Mouse (Mus musculus) MN1 (cell line): Measurements from ENCODE around the gene Actl11.
A peak's percentile ranks its signal among the peaks of the same experiment; 100 is the strongest.

ENCODE experiments used
- DNase-seq: peaks from one replicate; pipeline ENCODE4 v3.0.0-alpha.2; 2016; ENCODE audit warnings: low spot score

Actl11 gene

DNA sequence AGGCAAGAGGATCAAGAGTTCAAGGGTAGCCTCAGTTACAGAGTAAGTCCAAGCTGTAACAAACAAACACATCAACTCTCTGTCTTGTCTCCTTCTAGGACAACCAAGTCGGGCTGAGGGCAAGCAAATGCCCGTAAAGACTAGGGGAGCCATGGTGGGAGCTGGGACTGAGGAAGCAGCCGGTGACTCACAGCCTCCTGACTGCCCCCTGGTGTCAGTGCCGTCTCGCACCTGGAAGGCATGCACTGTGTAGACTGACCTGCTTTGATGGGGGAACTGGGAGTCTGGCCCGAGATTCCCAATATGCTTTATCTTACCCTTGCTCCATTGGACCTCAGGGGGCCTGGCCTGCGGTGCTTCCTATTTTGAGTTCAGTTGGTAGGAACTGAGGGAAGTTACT lies 5.2 kb upstream of the Actl11 start:
- DNase-seq: no peak

DNA sequence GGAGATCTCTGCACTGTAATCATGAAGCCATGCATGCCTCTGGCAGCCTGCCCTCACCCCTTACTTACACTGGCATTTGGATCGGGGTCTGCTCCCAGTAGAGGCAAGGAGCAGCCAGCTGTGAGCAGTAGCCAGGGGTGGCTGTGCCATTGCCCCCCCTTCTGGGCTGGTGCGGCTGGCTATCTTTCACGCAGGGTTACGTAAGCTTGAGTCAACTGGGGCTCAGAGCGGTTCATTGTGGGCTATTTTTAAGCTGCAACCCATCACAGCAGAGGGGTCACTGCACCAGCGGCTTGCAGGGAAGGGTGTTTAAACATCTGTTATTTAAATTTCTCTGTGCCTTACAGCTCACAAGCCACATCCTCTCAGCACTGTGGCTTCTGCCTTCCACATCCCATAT lies 4.3 kb upstream of the Actl11 start:
- DNase-seq: no peak

DNA sequence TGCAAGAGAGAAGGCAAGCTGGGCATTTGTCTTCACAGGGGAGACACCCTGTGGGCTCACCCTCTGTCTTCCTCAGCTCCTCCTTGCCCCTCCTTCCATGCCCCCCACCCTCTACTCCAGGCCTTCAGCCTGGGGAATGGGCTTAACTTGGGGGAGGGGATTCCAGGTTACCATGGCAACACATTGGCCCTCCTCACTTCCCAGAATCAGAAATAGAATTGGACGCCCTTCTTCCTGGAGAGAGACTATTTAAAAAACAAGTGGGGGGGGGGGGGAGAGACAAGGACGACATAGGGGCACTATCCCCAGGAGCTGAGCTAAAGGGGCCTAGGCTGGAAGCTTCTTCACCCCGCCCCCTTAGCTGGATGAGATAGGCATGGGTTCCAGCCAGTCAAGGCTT lies 3.0 kb upstream of the Actl11 start:
- DNase-seq: no peak

DNA sequence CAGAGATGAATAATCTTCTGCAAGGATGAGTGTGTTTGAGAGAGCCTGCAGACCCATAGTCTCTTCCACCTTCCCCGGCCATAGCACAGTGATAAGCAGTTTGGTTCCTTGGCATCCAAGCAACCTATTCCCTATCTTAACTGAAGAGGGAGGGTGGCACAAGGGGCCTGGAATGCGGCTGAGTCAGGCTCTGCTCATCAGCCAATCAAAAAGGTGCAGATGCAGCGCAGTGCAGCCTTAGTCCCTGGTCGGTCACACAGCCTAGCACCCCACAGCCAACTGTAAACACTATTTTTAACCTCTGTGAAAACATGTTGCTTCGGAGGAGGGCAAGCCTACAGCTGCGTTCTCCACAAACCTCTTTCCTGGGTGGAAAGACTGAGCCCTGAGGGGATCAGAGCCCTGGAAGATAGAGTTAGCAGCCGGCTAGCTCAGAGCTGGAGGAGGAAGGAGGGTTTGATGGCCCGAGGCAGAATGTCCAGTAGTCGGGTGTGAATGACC lies 1.3 kb upstream of the Actl11 start:
- DNase-seq: no peak

DNA sequence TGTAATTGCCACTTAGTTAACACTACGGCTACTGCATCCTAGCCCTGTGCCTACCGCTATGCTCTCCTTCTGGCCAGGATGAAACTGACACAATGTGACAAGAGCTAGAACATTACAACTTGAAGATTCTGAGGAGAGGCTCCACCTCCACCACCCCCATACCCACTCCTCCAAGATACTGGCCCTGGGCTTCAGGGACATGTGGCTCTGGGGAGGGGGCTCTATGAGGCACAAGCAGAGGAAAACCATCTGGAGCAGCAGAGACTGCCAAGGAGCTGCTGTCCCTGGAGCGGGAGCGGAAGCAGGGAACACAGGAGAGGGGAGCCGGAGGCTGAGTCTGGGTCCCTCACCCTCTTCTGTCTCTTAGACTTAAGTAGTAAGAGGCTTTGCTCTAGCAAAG lies 520 bp upstream of the Actl11 start:
- DNase-seq: no peak

DNA sequence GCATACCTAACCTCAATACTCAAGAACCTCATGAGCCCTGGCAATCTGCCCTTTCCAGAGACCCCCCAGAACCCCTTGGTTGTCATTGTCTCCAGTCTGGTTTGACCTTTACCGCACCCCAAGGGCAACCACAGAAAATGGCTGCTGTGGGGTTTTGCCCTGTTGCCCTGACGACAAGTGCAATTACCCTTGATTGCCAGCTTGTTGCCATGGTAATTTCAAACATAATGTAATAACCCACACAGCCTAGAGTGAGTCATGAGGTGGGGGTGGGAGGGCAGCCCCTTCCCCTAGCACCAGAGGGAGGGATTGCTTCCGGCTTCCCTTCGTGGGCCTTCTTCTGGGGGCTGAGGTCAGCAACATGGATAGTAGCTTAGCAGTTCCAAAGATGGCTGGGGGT lies 4.0 kb downstream of the Actl11 start:
- peak; percentile 63 for DNase-seq

DNA sequence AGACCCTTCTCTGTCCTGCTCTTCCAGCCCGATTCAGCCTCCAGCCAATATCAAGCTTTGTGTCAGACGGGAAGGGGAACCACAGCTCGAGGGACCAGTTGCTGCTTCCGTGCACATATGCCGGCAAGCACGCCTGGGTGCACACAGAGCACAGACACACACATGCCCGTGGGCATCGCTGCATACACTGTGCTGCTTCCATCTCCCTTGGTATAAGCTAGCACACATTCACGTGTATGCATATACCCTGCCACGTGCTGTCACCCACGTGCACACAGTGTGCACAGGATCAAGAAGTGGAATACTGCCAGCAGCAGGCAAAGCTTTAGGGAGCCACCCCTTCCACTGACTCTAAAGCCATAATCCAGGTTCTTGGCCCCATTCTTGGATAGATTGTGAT lies 5.9 kb downstream of the Actl11 start:
- DNase-seq: no peak

DNA sequence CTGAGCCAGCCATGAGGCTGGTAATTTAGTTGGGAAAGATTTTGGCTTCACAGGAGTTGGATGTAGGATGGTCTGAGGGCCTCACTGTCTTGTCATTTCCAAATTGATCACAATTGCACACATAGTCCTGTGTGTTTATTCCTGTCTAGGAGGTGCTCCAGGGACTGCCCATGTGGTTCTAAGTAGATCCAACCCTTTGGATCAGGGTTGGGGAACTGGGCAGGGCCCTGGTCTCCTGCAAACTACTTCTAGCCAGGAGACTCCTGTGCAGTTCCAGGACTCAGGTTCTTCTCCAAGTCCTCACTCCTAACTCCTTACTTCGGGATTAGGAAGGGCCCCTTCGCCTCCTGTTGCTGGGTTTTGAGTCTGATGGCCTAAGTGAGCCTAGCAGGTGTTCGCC lies 7.1 kb downstream of the Actl11 start, which contains the start of gene Camkv:
Camkv (plus strand) TSS at position 301 of the 400 bp plus-strand sequence.
- DNase-seq: no peak

DNA sequence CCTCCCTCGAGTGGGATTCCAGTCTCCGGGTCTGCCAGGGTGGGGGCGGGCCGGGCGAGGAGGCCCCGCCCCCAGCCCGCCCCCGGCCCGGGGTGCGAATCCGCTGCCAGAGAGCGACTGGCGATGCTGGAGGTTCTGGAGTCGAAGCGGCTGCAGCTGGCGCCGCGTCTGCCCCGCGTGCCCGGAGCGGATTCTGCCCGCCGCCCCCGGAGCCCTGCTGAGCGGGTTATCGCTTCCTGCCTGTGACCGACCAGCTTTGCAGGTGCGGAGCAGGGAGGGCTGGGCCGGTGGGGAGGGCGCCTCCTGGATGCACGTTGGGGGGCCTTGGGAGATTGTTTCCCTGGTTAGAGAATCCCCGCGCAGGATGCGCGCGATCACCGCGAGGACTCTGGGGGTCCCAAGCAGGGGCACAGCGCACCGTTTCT lies 7.5 kb downstream of the Actl11 start:
- DNase-seq: peak; percentile 41

DNA sequence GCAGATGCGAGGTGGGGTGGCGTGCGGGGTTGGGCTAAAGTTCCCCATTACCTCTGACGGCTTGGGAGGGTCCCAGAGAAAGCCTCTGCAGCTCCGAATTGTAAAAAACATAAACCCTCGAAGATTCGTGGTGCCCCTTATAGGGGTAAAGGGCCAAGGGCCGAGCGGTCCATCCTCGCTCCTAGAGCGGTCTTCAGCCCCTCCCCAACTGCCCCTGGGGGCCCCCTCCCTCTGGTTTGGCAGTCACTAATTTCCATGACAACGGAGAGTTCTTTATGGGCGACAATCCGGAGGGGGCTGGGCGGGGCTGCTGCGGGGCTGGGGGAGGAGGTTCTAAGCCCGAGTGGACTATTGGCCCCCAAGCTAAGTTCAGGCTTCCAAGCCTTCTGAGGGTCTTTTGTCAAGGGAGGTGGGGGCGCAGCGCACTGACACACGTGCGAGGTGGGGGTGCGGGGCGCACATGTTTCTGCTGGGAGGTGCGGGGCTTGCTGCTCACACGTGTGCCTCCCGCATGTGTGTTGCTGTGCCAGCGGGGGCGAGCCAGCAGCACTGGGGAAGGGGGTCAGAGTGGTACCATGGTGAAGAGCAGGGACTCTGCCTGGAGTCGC lies 8.1 kb downstream of the Actl11 start:
- DNase-seq: no peak

DNA sequence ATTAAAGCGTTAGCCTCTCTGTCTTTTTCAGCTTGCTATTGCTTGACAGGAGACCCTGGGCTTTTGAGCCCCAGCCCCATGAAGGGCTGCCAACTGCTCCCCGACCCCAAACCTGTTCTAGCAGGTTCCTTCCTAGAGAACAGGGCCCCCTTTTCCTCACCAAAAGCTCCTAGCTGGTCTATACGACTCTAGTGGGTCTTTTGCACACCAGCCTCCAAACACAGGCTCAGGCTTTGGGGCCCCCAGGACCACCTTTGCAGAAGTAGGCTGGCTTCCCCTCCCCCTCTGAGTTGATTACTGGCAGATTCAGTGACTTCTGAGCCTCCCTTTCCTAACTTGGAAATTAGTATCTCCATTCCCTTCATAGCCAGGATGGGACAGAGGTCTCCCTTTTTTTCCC lies 8.6 kb downstream of the Actl11 start:
- DNase-seq: no peak

DNA sequence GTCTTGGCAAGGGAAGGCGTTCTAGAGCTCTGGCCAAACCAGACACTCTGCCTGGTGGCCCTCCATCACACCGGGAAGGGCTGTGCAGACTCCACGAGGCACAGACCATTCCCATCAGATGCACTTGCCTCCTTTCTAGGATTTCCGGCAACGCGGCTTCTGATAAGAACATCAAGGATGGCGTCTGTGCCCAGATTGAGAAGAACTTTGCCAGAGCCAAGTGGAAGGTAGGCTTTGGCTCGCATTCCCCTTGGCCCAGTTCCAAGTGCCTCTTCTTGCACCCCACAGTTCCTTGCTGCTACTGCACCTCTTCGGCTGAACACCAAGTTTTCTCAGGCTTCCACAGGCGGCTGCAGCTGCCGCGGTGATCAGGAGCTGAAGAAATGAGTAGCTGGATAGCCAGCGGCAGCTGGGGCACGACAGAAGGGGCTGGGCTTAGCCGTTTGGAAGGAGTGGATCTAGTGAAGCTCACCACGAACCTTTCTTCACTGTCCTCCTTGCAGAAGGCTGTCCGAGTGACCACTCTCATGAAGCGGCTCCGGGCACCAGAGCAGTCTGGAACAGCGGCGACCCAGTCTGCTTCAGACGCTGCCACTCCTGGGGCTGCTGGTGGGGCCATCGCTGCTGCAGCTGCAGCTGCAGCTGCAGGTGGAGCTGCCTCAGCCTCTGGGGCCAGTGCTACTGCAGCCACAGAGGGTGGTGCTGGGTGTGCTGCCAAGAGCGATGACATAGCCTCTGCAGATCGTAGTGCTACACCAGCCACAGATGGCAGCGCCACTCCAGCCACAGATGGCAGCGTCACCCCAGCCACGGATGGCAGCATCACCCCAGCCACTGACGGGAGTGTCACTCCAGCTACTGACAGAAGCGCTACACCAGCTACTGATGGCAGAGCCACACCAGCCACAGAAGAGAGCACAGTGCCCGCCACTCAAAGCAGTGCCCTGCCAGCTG lies 19.2 kb downstream of the Actl11 start:
- peak; percentile 85 for DNase-seq

DNA sequence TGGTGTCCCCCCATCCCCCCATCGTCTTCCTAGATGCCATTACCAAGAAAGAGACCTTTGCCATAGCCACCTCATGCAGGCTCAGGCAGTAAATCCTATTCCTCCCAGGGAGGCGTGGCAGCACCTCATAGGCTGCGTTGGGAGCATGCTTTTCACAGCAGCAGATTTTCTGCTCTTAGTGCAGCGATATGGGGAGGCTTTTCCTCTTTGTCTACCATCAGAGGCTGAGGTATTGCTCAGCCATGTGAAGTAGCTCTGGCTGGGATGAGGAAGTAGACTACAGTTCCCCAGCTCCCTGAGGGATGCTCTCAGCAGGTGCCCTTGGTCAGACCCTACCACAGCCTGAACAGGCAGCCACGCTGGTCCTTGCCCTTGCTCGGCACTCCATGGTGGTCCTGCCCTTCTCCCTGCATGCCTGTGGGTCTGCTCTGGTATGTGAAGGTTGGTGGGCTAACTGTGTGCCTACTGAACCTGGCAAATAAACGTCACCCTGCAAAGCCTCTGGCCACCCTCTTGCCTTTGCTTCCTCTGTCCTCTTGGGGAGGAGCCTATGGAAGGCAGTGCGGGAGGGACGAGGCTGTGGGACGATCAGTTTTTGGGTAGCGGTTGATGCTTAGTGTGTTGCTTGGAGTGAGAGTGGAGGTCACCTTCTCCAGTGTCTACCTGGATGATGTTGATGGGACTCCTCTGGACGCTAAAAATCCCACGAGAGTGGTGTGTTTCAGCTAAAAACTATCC lies 21.1 kb downstream of the Actl11 start:
- no peak for DNase-seq

DNA sequence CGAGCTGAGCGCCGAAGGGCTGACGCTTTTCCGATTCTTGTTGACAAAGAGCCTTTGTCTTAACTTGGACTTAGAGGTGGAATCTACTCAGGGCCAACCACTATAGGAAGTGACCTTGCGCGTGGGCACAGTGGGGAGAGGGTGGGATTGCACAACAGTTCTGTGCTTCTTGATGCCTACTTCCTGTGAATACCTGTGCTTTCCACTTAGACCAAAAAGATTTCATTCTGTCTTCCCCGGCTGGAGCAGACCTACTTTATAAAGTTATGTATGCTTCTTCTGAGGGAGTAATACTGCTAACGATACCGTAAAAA lies 21.6 kb downstream of the Actl11 start, which contains the start of gene Traip:
Traip (plus strand) TSS at position 215 of the 314 bp plus-strand sequence.
- DNase-seq: no peak

DNA sequence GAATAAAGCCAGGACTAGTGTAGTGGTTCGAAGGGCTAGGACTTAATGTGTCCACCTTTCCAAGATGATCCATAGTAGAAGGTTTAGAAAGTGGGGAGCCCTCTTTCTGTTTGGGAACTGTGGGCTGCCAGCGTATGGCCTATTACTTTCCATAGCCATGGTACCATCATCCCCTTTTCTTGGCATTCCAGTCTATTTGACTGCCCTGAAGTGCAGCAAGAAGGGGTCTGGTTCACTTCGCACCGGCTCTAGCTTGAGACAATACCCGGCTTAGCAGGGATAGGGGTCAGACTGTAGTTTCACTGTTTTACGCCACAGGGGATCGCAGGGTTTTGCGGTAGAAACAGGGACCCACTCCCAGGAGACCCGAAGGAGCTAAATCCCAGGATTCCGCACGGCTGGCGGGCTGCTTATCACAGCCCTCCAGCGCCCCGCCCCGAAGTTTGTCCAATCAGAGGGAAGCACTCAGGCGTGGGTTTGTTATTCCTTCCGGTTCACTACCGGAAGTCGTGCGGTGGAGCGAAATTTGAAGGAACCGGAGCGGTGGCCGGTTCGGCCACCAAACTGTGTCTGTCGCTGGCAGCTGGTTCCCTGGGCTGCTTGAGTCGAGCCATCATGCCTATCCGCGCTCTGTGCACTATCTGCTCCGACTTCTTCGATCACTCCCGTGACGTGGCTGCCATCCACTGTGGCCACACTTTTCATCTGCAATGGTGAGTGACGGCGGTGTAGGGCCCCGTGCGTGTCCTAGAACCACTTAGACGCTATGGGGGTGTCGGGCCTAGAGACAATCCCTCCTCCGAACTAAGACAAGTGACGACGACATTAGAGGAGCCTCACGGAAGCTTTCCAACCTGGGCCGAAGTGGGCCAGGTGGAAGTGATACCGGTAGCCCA lies 22.4 kb downstream of the Actl11 start:
- peak; percentile 91 for DNase-seq

DNA sequence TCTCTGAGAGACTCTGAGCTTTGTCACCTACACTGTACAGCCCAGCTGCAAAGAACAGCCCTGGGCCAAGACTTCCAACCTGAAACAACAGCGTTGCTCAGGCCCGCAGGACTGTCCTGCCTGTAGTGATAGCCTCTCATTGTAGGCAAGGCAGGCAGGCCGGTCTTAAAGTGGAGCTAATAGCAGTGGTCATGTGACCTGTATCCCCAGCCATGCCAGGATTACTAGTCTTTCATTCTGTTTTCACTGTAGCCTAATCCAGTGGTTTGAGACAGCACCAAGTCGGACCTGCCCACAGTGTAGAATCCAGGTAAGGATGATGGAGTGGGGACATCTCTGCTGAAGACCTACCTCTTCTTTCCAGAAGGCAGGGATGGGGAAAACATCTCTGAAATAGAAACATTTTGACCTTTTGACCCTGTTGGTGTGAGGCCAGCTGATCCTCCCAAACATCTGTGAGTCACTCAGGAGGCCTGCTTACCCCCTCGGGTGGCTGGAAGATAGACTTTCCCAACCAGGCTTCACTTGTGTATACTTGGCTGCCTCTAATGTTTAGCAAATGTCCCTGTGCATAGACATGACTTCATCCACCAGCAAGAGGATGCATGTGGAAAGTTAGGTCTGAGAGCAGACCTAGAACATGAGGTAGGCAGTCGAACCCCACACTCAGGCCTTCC lies 27.5 kb downstream of the Actl11 start:
- peak; percentile 67 for DNase-seq

DNA sequence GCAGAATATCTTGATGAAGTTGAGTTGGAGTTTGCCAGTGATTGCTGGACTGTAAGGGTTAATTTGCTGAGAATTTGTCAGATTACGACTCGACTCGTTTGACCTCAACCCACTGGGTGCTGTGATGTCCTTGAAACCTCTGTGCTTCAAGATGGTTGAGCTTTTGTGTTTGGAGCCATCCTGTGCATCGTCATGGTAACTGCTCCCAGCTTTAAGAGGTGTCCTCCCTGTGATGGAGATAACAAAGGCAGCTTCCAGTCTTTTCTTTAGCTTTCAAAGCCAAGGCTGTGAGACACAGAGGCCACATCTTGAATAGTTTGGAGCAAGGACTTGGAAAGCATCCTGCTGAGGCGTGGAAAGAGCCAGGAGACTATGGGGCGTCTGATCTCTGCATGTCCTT lies 28.9 kb downstream of the Actl11 start:
- no peak for DNase-seq

DNA sequence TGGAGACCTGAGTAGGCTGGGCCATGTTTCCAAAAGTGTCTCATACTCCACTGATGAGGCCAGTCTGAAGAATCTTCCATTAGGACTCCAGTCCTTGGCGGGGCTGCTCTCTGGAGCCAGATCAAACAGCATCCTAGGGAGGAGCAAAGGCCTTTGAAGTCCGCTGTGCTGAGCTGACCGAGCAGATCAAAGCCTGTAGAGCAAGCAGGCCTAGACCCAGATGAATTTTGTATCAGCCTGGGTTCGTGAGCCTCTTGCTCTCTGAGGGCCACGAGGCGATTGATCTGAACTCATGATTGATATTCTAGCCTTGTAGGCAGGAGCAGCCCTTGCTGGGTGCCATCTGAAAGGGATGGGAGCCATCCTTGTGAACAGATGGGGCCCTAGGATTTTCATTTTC lies 31.6 kb downstream of the Actl11 start:
- no peak for DNase-seq

DNA sequence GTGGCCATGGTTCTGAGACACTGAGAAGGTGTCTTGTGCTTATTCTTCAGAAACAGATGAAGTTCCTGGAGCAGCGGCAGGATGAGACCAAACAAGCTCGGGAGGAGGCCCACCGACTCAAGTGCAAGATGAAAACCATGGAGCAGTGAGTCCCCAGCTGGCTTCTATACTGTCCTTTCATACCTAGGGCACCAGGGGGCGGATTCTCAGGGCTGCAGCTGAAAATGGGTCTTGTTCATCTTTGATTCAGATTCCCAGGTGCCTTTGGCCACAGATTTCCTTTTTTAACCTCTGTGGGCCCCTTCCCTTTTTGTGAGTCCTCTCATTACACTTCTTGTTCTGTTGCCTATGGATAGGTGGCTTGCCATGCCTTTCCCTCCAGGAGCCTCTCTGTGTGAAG lies 32.7 kb downstream of the Actl11 start:
- peak; percentile 44 for DNase-seq

DNA sequence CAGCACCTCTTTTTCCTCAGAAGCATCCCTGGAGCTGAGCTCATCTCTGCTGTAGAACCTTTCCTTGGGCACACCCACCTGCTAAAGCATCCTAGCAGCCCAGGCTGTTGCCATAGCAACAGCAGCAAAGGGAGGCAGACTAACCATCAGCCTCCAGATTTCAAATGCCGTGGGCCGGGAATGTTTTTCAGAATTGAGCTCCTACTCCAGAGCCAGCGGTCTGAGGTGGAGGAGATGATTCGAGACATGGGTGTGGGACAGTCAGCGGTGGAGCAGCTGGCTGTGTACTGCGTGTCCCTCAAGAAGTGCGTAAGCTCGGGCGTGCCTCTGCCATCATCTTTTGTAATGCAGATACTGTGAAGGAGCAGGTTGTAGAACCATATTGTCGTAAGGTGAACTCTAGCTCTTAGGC lies 33.1 kb downstream of the Actl11 start:
- DNase-seq: peak; percentile 71

DNA sequence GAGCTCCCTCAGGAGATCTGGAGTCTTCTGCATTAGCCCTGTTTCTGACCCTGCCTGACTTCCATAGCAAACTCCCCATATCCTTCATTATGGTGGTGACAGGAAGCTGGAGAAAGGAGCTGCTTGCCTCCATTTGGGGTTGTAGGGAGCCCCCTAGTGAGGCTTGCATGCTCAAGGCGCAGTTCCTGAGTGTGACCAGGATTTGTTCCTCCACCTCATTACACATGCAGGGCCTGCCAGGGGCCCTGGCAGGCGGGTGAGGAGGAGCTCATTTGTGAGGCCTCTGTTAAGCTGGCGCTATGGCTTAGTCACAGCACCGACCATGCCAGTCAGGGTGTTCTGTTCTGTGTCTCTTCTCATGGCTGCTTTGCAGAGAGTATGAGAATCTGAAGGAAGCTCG lies 33.6 kb downstream of the Actl11 start:
- DNase-seq: peak; percentile 81
